Mouse (Mus musculus) left cerebral cortex, postnatal 4 days (tissue): ENCODE results near the gene Neb. TPM values are rescaled to one million over a fixed set of nuclear protein-coding genes. Genes with fewer than 3 reads are reported as not detected.
"Not testable (repeated sequence)": the region's sequence is repeated elsewhere in the genome, so short reads cannot be mapped to it uniquely, and the experiment has no call there.

ENCODE experiments used
- DNase-seq: peaks from one replicate; pipeline ENCODE4 v3.0.0-alpha.2; 2022
- intact Hi-C: fragments of 180-260 bp; cut with DNase I; formaldehyde crosslinking; loops from one replicate; pipeline ENCODE4 v1.15.1; 2025
- microRNA-seq: library from miRNA; unstranded; fragments of <30 nt; microRNA quantifications from one replicate; pipeline ENCODE4 v1.2.0, GENCODE M21; 2022
- total RNA-seq, 2 experiments: library from RNA; stranded (reverse); gene quantifications; 2 replicates each; pipeline ENCODE4 v1.2.3; 2021

The Neb gene
- total RNA-seq, 2 experiments from 2014 or later: 3.8 to 4.8 TPM

DNA sequence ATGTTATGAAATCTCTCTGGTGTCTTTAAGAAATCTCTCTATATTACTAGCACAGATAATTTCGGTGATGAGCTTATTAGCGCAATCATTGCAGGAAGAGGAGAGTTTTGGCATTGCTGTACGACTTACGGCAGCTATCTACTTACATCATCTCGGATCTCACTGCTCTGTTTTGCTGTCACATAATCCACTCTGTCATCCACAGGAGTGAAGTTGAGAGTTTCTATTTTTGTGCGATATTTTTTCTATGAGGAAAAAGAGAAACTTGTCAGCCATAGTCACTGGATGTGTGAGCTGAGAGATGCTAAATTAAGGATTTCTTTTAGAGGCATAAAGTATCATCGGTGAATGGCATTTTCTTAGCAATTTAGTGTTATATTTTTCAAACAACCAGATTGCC lies 167.6 kb downstream of the Neb start:
- no peak for DNase-seq
- intact Hi-C loops: no loop called here

DNA sequence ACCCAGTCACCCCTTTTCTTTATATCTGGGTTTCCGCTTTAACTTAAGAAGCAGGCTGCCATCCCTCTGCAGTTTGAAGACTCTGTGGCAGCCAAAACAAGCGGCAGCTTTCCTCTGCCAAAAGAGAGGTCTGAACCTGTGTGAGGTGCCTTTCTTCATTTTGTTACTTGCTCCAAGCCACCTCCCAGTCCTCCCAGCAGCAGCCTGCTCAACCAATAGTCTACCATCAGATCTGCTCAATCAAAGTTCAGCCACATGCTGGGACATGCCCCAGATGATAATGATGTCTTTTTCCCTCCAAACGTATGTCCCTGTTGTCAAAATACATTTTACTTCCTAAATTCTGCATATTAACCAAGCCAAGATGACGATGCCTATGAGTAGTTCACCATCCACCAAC lies 173.3 kb downstream of the Neb start:
- intact Hi-C loops: no loop called here
- DNase-seq: no peak

DNA sequence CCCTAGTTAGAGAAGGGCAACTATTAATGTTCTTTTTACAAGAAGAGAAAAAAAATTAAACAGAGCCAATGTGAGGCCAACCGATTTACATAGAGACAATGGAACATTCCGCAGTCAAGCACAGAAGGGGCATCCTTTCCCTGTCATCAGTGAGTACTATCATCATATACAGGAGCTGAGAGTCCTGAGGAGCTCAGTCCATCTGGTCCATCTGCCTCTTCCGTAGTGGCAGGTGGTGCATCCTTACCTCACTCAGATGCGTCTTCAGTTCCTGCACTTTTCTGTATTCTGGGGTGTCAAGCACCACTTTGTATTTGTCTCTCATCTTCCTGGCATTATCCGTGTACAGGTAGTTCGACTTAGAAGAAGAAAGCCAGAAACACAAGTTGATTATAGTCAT lies 184.6 kb downstream of the Neb start:
- intact Hi-C loops: no loop called here
- no peak for DNase-seq

GRCm38 (mm10) chr2:52179678-52180077 lies 198.6 kb downstream of the Neb start:
- intact Hi-C loops: no loop called here
- DNase-seq: no peak

- DNase-seq: no peak
- intact Hi-C loops: no loop called here
These were observed 200.5 kb downstream of the Neb start for GRCm38 (mm10) chr2:52177726-52178125.

DNA sequence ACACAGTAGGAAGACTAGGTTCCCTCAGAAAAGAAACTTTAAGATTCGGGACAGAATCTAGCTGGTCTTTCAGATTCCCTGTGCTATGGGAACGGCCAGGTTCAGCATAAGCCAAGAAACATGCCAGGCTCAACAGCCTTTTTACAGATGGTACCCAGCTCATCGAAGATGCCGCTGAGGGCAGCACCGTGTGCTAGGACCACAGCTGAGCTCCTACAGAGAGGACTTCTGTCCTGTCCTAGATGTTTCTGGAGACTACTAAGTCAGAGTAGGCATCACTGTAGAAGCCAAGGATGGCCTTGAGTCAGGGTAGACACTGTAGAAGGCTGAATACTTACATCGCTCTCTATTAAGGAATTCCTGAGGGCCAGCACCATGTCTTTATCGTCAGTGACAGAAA lies 201.1 kb downstream of the Neb start:
- peak; percentile 31 for DNase-seq
- intact Hi-C loops: no loop called here

DNA sequence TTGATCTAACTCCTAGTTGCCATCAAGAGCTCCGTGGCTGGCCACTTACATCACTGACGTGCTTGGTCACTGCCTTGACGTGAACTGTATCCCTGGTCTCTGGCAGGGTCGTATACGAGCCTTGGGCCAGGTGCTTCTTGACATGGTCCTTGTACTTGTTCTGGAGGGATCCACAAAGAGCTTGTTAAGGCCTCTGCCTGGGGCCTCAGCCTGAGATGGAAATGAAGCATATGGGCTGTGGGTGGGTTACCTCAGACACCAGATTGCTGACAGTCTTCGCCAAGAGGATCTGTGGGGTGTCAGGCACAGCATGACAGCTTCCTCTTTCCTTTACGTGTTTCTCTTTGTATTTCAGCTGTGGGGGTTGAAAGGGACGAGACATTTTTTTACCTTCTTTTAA lies 201.7 kb downstream of the Neb start:
- intact Hi-C loops: no loop called here
- DNase-seq: peak; percentile 67

DNA sequence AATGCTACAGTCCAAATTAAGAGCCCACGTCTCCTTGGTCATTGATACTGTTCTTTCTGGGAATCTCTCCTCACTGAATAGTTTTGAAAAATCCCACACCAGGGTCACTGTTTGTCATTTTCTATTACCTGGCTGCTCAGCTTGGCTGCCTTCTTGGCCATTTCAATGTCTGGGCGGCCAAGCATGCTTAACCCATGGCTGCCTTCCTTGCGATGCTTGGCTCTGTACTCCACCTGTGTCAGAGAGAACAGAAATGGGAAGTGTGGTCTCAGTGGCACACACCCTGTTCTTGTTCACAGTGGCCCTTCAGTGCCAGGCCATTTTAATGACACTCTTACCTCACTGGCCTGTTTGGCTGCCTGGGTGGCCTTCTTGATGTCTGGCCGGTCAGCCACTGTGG lies 203.3 kb downstream of the Neb start:
- no peak for DNase-seq
- intact Hi-C loops: no loop called here

GRCm38 (mm10) chr2:52169243-52170005 lies 208.8 kb downstream of the Neb start:
- intact Hi-C loops: no loop called here
- no peak for DNase-seq

DNA sequence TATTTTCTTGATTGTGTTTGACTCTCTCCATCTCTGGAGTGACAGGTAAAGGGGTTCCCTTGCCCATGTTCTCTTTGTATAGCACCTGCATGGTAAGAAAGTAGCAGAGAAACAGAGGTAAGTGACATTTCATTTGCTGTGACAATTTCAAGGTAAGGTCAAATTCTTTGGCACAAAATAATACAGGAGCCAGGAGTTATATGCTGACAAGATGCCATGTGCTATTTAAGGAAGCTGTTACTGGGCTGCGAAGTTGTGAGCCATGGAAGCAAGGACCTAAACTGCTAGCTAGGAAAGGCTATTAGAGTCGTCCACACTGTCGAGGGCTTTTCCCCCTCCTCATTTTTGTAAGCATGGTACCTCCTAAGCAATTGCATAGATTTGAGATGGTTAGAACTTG lies 225.2 kb downstream of the Neb start:
- no peak for DNase-seq

GRCm38 (mm10) chr2:52133351-52133750 lies 244.9 kb downstream of the Neb start:
- DNase-seq: peak; percentile 11

More for the DNA sequence above, 225.2 kb downstream of the Neb start:
- intact Hi-C loops: no loop called here

DNA sequence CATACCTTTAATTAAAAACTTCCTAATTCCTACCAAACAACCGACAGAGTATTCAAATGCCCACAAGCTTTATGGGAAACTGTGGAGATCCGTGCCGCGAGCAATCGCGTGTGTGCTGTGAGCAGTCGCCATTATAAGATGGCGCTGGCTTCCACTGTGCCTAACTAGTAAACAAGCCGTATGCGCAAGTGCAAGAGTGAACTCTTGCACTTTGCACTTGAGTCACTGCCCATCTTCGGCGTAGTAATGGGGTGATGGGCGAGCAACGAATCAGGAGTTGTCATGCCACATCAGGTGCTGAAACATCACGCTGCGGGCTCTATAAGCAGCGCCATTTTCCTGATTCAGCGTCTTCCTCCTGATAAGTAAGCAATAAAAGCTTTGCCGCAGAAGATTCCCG lies 246.9 kb downstream of the Neb start:
- intact Hi-C loops, DNase-seq: not testable (repeated sequence)

More at GRCm38 (mm10) chr2:52133351-52133750, 244.9 kb downstream of the Neb start:
- intact Hi-C loops: no loop called here

DNA sequence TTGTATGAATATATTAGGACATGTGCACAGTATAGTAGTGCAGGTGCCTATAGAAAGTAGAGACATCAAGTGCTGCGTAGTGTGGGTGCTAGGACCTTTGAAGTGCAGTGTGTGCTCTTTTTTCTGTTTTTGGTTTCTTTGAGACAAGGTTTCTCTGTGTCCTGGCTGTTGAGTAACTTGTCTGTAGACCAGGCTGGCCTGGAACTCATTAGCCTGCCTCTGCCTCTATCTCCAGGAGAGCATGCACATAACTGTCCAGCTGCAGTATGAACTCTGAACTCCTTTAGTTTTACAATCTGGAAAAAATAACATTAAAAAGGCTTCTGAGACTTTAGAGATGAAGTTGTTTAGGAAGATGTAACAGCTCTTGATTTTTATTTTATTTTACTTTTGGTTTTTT lies 264.2 kb downstream of the Neb start:
- intact Hi-C loops: no loop called here
- no peak for DNase-seq

Small RNAs within 50 kb of the gene (microRNA-seq; reads per million reads assigned to microRNA genes)
- not detected for gene Gm22095

Other genes starting within 250 kb of the Neb start
- gene Arl5a, start 46.4 kb upstream of the Neb start, total RNA-seq: 10 to 100 TPM; 70.8 to 75.0 TPM